Mouse (Mus musculus): ENCODE measurements around the gene Nup153. TPM values are rescaled to one million over a fixed set of nuclear protein-coding genes. Genes with fewer than 3 reads are reported as not detected.

Nup153 gene
- polyA plus RNA-seq, 1 experiment = 75.1 TPM

GRCm38 (mm10) chr13:46663461-46663964, 64.2 kb downstream of the Nup153 start:
- DNase-seq (ENCODE audit: low read depth) = peak; percentile 89
- TF ChIP-seq POLR2A (IDR thresholded peaks at IDR 0.05; ENCODE audit: borderline replicate concordance, extremely low read depth, insufficient read depth, insufficient read length, poor library complexity, severe bottlenecking) = no peak
- peak; percentile 69; the same call in 1 of the 2 replicates for TF ChIP-seq CTCF (IDR thresholded peaks at IDR 0.05; ENCODE audit: borderline replicate concordance, extremely low read depth, insufficient read depth, insufficient read length)

GRCm38 (mm10) chr13:46659211-46659610, 68.5 kb downstream of the Nup153 start:
- no peak for DNase-seq (ENCODE audit: low read depth)
- TF ChIP-seq POLR2A (IDR thresholded peaks at IDR 0.05; ENCODE audit: borderline replicate concordance, extremely low read depth, insufficient read depth, insufficient read length, poor library complexity, severe bottlenecking) = no peak
- no peak for TF ChIP-seq CTCF (IDR thresholded peaks at IDR 0.05; ENCODE audit: borderline replicate concordance, extremely low read depth, insufficient read depth, insufficient read length)

GRCm38 (mm10) chr13:46654566-46654965, 73.2 kb downstream of the Nup153 start:
- DNase-seq (ENCODE audit: low read depth) = peak; percentile 76
- TF ChIP-seq POLR2A (IDR thresholded peaks at IDR 0.05; ENCODE audit: borderline replicate concordance, extremely low read depth, insufficient read depth, insufficient read length, poor library complexity, severe bottlenecking) (no peak), CTCF (IDR thresholded peaks at IDR 0.05; ENCODE audit: borderline replicate concordance, extremely low read depth, insufficient read depth, insufficient read length) (no peak)

GRCm38 (mm10) chr13:46653671-46654070, 74.1 kb downstream of the Nup153 start:
- peak; percentile 40 for DNase-seq (ENCODE audit: low read depth)
- no peak for TF ChIP-seq CTCF (IDR thresholded peaks at IDR 0.05; ENCODE audit: borderline replicate concordance, extremely low read depth, insufficient read depth, insufficient read length)
- TF ChIP-seq POLR2A (IDR thresholded peaks at IDR 0.05; ENCODE audit: borderline replicate concordance, extremely low read depth, insufficient read depth, insufficient read length, poor library complexity, severe bottlenecking) = no peak

GRCm38 (mm10) chr13:46652671-46653070, 75.1 kb downstream of the Nup153 start:
- no peak for DNase-seq (ENCODE audit: low read depth)
- TF ChIP-seq CTCF (IDR thresholded peaks at IDR 0.05; ENCODE audit: borderline replicate concordance, extremely low read depth, insufficient read depth, insufficient read length) = no peak
- TF ChIP-seq POLR2A (IDR thresholded peaks at IDR 0.05; ENCODE audit: borderline replicate concordance, extremely low read depth, insufficient read depth, insufficient read length, poor library complexity, severe bottlenecking) = no peak

GRCm38 (mm10) chr13:46651853-46652252, 75.9 kb downstream of the Nup153 start:
- TF ChIP-seq CTCF (IDR thresholded peaks at IDR 0.05; ENCODE audit: borderline replicate concordance, extremely low read depth, insufficient read depth, insufficient read length) = no peak
- DNase-seq (ENCODE audit: low read depth) = no peak

GRCm38 (mm10) chr13:46645476-46645875, 82.3 kb downstream of the Nup153 start:
- TF ChIP-seq POLR2A (IDR thresholded peaks at IDR 0.05; ENCODE audit: borderline replicate concordance, extremely low read depth, insufficient read depth, insufficient read length, poor library complexity, severe bottlenecking) (no peak), CTCF (IDR thresholded peaks at IDR 0.05; ENCODE audit: borderline replicate concordance, extremely low read depth, insufficient read depth, insufficient read length) (no peak)
- DNase-seq (ENCODE audit: low read depth) = no peak

- TF ChIP-seq CTCF (IDR thresholded peaks at IDR 0.05; ENCODE audit: borderline replicate concordance, extremely low read depth, insufficient read depth, insufficient read length) (no peak), POLR2A (IDR thresholded peaks at IDR 0.05; ENCODE audit: borderline replicate concordance, extremely low read depth, insufficient read depth, insufficient read length, poor library complexity, severe bottlenecking) (no peak)
- DNase-seq (ENCODE audit: low read depth) = no peak
Observed at GRCm38 (mm10) chr13:46644175-46644574, 83.6 kb downstream of the Nup153 start.

GRCm38 (mm10) chr13:46642318-46642717, 85.4 kb downstream of the Nup153 start:
- TF ChIP-seq POLR2A (IDR thresholded peaks at IDR 0.05; ENCODE audit: borderline replicate concordance, extremely low read depth, insufficient read depth, insufficient read length, poor library complexity, severe bottlenecking) = no peak
- TF ChIP-seq CTCF (IDR thresholded peaks at IDR 0.05; ENCODE audit: borderline replicate concordance, extremely low read depth, insufficient read depth, insufficient read length) = peak; percentile 46; the same call in 1 of the 2 replicates
- DNase-seq (ENCODE audit: low read depth) = no peak

GRCm38 (mm10) chr13:46640608-46641468, 86.9 kb downstream of the Nup153 start:
- no peak for TF ChIP-seq POLR2A (IDR thresholded peaks at IDR 0.05; ENCODE audit: borderline replicate concordance, extremely low read depth, insufficient read depth, insufficient read length, poor library complexity, severe bottlenecking)
- DNase-seq (ENCODE audit: low read depth) = peak; percentile 95

- TF ChIP-seq POLR2A (IDR thresholded peaks at IDR 0.05; ENCODE audit: borderline replicate concordance, extremely low read depth, insufficient read depth, insufficient read length, poor library complexity, severe bottlenecking) = no peak
- no peak for TF ChIP-seq CTCF (IDR thresholded peaks at IDR 0.05; ENCODE audit: borderline replicate concordance, extremely low read depth, insufficient read depth, insufficient read length)
- DNase-seq (ENCODE audit: low read depth) = peak; percentile 86
Observed at GRCm38 (mm10) chr13:46634133-46634488, 93.6 kb downstream of the Nup153 start.

Data from brain, embryonic 14.5 days (tissue).